Mouse (Mus musculus) kidney, postnatal 36 days (tissue): Measurements from ENCODE around the gene D1Ertd622e.

Experiments used
- DNase-seq, 2 experiments: peaks; one replicate each; pipeline ENCODE4 v3.0.0; 2021 to 2022; ENCODE audit warnings: mixed read lengths in 2 of 2

D1Ertd622e gene

GRCm38 (mm10) chr1:97661406-97662241 lies at the start of gene D1Ertd622e:
Gene D1Ertd622e, minus strand, starts transcription at chr1:97662074.
- peak; percentile 81 to 90 for DNase-seq

GRCm38 (mm10) chr1:97710520-97710919 lies 48.6 kb upstream of the D1Ertd622e start:
- no peak for DNase-seq

DNA sequence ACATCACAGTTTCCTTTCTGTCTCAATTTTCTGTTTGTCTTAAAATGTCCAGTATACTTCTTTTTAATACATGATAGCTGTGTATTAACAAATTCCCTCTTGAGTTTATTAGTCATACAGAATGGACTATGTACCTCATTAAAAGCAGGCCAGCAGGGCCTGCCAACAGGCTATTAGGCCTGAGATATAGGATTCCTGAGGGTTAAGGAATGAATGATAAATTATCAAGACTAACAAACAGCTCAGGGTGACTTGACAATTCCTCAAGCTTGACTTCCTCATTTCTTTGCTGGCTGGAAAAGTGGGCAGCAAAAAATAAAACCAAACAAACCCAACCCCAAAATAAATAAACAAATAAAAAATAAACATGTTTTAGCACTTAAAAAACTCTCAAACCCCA lies 43.5 kb upstream of the D1Ertd622e start:
- no peak for DNase-seq

DNA sequence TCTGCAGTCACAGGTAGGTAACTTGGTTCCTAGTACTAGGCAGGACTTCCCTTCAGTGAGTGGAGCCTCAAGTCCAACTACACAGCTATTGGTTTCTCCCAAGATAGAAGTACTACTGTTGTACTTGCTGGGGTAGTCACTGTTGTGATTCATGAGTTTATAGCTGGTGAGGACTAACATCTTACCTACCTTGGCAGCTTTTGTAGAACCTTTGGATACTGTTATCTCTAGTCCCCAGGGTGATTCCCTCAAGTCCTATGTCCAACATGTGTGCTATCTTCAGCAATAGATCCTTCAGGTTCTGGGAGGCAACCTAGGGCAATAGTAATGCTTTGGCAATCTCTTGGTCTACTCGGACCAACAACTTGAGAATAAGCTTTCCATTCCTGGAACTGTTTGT lies 42.8 kb upstream of the D1Ertd622e start:
- DNase-seq, result no peak

- peak; percentile 37 to 42 for DNase-seq
Observed at GRCm38 (mm10) chr1:97698956-97699570, 37.2 kb upstream of the D1Ertd622e start.

GRCm38 (mm10) chr1:97697273-97697672 lies 35.4 kb upstream of the D1Ertd622e start:
- no peak for DNase-seq

GRCm38 (mm10) chr1:97693825-97694224 lies 32.0 kb upstream of the D1Ertd622e start:
- DNase-seq, result no peak

- peak; percentile 58 to 75 for DNase-seq
Observed at GRCm38 (mm10) chr1:97688756-97689155, 26.9 kb upstream of the D1Ertd622e start.

DNA sequence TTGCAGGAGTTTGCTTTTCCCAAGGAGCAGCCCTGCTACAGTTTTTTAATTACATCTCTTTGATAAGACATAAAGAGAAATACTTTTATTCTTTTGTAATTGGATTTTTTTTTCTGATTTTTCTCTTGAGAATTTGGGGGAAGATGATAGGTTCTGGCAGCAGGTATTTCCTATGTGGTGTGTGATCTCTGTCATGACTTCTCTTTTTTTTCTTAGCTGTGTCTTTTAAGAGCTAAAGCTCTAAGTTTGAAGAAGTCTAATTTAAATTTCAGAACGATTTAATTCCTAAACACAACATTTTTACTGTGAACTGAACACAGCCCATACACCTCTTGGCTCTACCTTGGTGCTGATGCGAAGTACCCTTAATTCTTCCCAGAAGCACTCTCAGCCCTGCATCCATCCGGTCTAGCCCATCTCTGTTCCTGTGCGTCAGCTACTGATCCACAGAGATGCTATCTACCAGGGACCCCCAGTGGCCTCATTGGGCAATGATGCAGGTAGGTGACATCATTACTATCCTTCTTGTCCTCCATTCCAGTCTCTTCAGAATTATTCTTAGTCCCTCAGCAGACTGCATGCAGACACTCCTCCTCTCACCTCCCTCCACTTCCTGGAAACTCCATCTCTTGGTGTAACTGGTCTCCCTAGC lies 14.8 kb upstream of the D1Ertd622e start:
- DNase-seq, result no peak

DNA sequence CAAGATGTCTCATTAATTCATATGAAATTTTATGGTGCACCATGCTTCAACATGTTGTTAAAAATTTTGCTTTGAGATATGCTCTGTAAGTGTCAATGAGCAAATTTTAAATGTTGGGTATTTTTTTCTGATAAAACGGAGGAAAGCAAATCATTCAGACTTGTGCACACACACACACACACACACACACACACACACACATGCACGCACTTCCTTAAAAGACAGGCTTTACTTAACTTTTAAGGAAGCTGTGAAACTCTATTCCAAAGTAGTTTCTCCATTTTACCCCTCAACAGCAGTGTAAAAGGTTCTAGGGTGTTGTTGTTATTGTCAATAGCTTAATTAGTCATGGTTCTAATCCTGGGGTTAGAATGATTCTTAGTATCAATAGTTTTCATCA lies 14.2 kb upstream of the D1Ertd622e start:
- DNase-seq, result no peak

DNA sequence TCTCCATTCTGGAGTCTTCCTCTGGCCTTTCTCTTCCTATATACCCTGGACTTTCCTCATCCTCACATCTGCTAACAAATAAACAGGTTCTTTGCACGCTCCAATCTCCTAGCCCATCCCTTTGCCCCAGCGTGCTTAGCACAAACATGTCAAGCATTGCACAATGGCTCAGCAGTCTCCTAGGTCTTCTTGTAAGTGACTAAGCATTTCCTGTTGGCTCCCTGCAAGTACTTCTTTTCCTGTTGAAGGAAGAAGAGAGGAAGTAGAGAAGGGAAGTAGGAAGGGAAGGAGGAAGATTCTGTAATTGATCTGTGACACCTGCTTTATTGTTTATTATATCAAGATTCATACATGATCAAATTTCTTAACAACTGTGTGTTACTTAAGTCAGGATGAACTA lies 11.0 kb upstream of the D1Ertd622e start:
- no peak for DNase-seq

DNA sequence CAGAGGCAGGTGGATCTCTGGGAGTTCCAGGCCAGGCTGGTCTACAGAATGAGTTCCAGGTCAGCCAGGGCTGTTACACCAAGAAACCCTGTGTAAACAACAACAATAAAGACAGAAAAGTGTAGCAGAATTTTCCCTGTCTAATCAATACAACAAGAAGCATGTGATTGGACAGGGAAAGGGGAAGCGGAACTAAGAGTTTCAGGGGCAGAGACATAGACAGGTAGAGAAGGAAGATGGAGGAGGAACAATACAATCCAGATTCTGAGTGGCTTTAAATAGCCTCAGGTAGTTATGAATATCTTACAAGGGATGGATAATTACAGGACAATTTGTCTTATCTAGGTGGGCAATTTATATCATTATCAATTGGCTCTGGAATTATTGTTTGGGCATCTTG lies 5.4 kb upstream of the D1Ertd622e start:
- no peak for DNase-seq

GRCm38 (mm10) chr1:97662324-97662723 lies 450 bp upstream of the D1Ertd622e start:
- DNase-seq, result peak in 1 of 2 experiments; percentile 26

- peak; percentile 78 to 82 for DNase-seq
Observed at GRCm38 (mm10) chr1:97660687-97661405, 1.0 kb downstream of the D1Ertd622e start.

GRCm38 (mm10) chr1:97659405-97659804 lies 2.5 kb downstream of the D1Ertd622e start:
- DNase-seq, result peak in 1 of 2 experiments; percentile 11

GRCm38 (mm10) chr1:97657786-97658185 lies 4.1 kb downstream of the D1Ertd622e start:
- DNase-seq, result no peak

DNA sequence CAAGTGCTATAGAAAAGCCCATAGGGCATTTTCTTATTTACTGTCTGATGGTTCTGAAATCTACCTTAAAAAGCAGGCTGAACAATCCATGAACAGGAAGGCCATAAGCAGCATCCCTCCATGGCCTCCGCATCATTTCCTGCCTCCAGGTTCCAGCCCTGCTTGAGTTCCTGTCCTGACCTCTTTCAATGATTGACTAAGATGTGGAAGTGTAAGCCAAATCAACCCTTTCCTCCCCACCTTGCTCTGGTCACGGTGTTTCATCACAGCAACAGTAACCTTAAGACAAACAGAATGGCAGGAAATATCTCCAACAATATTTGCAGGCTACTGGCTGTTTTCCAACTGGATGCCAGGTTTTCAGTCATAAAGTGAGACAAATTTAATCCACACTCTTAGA lies 4.7 kb downstream of the D1Ertd622e start:
- DNase-seq, result peak; percentile 43 to 69

GRCm38 (mm10) chr1:97654397-97654975 lies 7.4 kb downstream of the D1Ertd622e start:
- DNase-seq, result no peak

DNA sequence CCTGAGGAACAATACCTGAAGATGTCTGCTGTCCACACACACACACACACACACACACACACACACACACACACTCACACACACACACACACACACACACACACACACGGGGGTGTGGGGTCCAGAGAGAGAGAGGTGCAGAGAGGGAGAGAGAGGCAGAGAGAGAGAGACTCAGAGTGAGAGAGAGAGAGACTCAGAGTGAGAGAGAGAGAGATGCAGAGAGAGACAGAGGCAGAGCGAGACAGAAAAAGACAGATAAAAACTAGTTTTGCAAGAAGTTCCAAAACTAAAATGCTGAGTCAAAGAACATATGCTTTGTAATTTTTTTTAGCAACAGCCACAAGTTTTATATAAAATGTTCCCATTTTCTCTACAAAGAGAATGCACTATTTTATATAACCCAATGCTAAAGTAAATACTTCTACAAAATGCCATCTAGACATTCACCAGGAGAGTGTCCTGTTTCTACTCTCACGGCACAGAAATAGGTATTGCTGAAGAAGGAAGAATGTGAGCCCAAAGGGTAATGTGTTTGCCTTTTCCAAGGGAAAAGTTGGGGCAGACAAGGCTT lies 11.2 kb downstream of the D1Ertd622e start:
- no peak for DNase-seq

DNA sequence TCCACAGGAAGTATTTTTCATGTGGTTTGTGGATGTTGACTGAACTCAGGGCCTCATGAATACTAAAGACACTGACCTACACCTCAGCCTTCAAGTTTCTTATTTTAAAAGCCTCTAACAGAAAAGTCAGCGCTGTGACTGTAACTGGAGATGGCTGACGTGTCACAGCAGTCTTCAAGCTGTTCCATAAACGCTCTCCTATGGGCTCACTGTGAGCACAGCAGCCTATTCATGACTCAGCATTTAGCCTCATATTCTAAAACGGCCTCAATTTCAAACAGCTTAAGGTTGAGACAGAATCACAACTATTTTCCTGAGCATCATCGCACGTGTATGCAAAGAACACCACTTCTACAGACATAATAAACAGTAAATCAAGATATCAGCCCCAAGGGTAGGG lies 11.8 kb downstream of the D1Ertd622e start:
- no peak for DNase-seq

DNA sequence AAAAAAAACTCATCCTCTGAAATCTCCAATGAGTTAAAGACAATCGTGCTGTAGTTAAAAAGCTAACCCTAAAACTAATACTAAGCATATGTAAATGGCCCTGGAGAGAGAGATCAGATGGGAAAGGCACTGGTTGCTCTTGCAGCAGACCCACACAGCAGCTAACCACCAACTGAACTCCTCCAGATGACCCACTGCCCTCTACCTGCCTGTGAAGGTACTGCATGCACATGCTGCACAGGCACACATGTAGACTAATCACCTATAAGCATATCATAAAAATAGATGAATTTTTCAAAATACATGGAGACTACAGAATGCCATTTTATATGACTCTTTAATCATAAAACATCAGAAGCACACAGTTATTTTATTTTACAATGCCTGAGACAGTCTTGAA lies 14.8 kb downstream of the D1Ertd622e start:
- DNase-seq, result peak in 1 of 2 experiments; percentile 19

- DNase-seq, result no peak
Observed at GRCm38 (mm10) chr1:97634104-97634503, 27.8 kb downstream of the D1Ertd622e start.
